Mouse (Mus musculus): ENCODE results near the gene Dctpp1.

- TF ChIP-seq CTCF (IDR thresholded peaks at IDR 0.05; ENCODE audit: low read depth) (no peak), EP300 (IDR thresholded peaks at IDR 0.05; ENCODE audit: low read depth) (no peak)
Observed at GRCm38 (mm10) chr7:127282190-127282589, 21.7 kb upstream of the Dctpp1 start.

All from liver, postnatal 0 days (tissue).